Mouse (Mus musculus): ENCODE data around the gene Olfr1258. TPM values are rescaled to one million over a fixed set of nuclear protein-coding genes. Genes with fewer than 3 reads are reported as not detected.
"Not testable (repeated sequence)": the region's sequence is repeated elsewhere in the genome, so short reads cannot be mapped to it uniquely, and the experiment has no call there.

Olfr1258 gene
- not detected in 2 replicates for polyA plus RNA-seq (2015; fragmentation: Nextera tagmentation; extraction: Ambion mirVana)

- Histone ChIP-seq H3K4me1 (no peaks in the 10 kb centered on the region), H3K27me3 (replicated peaks) (no peaks in the 10 kb centered on the region), H3K27ac (replicated peaks) (no peak within 1 kb of the TSS), H3K4me3 (replicated peaks) (no peak within 1 kb of the TSS), H3K4me2 (no peak within 1 kb of the TSS), H3K36me3 (no peaks in the 10 kb centered on the region), H3K9ac (replicated peaks) (no peak within 1 kb of the TSS), H3K9me3 (replicated peaks) (no peaks in the 10 kb centered on the region)
- no peak for ATAC-seq (ENCODE audit: low FRiP score)
Observed at GRCm38 (mm10) chr2:89927009-89927408, at the start of gene Olfr1258. Olfr1258 (plus strand) TSS chr2:89927309.

GRCm38 (mm10) chr2:89878137-89878536 is 49.0 kb upstream of the Olfr1258 start, which contains the start of gene Olfr1257:
Olfr1257 (plus strand) TSS chr2:89878437.
- no peak within 1 kb of the TSS for H3K4me3 ChIP-seq (replicated peaks)
- H3K9ac ChIP-seq (replicated peaks): no peak within 1 kb of the TSS
- 93% methylated on average over 1 of the region's 1 CpGs for whole genome bisulfite sequencing
- H3K4me2 ChIP-seq: no peak within 1 kb of the TSS
- H3K4me1 ChIP-seq: no peaks in the 10 kb centered on the region
- H3K36me3 ChIP-seq: no peaks in the 10 kb centered on the region
- no peaks in the 10 kb centered on the region for H3K27me3 ChIP-seq (replicated peaks)
- no peak within 1 kb of the TSS for H3K27ac ChIP-seq (replicated peaks)
- H3K9me3 ChIP-seq (replicated peaks): no peaks in the 10 kb centered on the region
- ATAC-seq (ENCODE audit: low FRiP score): no peak

GRCm38 (mm10) chr2:89912616-89913015 is 14.5 kb upstream of the Olfr1258 start:
- not testable (repeated sequence) for H3K4me1 ChIP-seq; H3K4me3 ChIP-seq (replicated peaks); H3K9ac ChIP-seq (replicated peaks); H3K4me2 ChIP-seq; H3K27me3 ChIP-seq (replicated peaks); H3K9me3 ChIP-seq (replicated peaks); H3K36me3 ChIP-seq; H3K27ac ChIP-seq (replicated peaks); ATAC-seq (ENCODE audit: low FRiP score)
- WGBS: 91% methylated on average over 9 of the region's 9 CpGs

GRCm38 (mm10) chr2:89948564-89948963 is 21.5 kb downstream of the Olfr1258 start, which contains the start of gene Olfr1259:
Olfr1259 (minus strand) TSS chr2:89948664.
- H3K4me1 ChIP-seq: no peaks in the 10 kb centered on the region
- ATAC-seq (ENCODE audit: low FRiP score): no peak
- no peaks in the 10 kb centered on the region for H3K27me3 ChIP-seq (replicated peaks)
- H3K4me2 ChIP-seq: no peak within 1 kb of the TSS
- H3K9ac ChIP-seq (replicated peaks): no peak within 1 kb of the TSS
- H3K36me3 ChIP-seq: no peaks in the 10 kb centered on the region
- 90% methylated on average over 5 of the region's 5 CpGs for WGBS
- H3K4me3 ChIP-seq (replicated peaks): no peak within 1 kb of the TSS
- no peaks in the 10 kb centered on the region for H3K9me3 ChIP-seq (replicated peaks)
- H3K27ac ChIP-seq (replicated peaks): no peak within 1 kb of the TSS

- no peak within 1 kb of the TSS for H3K9ac ChIP-seq (replicated peaks)
- no peak within 1 kb of the TSS for H3K4me2 ChIP-seq
- no peaks in the 10 kb centered on the region for H3K36me3 ChIP-seq
- H3K27ac ChIP-seq (replicated peaks): no peak within 1 kb of the TSS
- no peaks in the 10 kb centered on the region for H3K9me3 ChIP-seq (replicated peaks)
- H3K4me1 ChIP-seq: no peaks in the 10 kb centered on the region
- H3K4me3 ChIP-seq (replicated peaks): no peak within 1 kb of the TSS
- H3K27me3 ChIP-seq (replicated peaks): no peaks in the 10 kb centered on the region
- 38% methylated on average over 2 of the region's 2 CpGs for WGBS
- ATAC-seq (ENCODE audit: low FRiP score): no peak
Observed at GRCm38 (mm10) chr2:89974184-89974583, 47.1 kb downstream of the Olfr1258 start, which contains the start of gene Olfr1260. Olfr1260 (plus strand) TSS chr2:89974340.

GRCm38 (mm10) chr2:89977709-89978108 is 50.6 kb downstream of the Olfr1258 start:
- H3K9me3 ChIP-seq (replicated peaks): no peaks in the 10 kb centered on the region
- no peak overlapping the region for H3K4me2 ChIP-seq
- H3K36me3 ChIP-seq: no peaks in the 10 kb centered on the region
- no peaks in the 10 kb centered on the region for H3K4me1 ChIP-seq
- no peaks in the 10 kb centered on the region for H3K27me3 ChIP-seq (replicated peaks)
- no peak overlapping the region for H3K4me3 ChIP-seq (replicated peaks)
- no peak overlapping the region for H3K27ac ChIP-seq (replicated peaks)
- WGBS: 94% methylated on average over 2 of the region's 2 CpGs
- ATAC-seq (ENCODE audit: low FRiP score): no peak
- no peak overlapping the region for H3K9ac ChIP-seq (replicated peaks)

Other genes with a start within 250 kb of the Olfr1258 start
- not detected in 2 replicates for gene Olfr1252, start 202.3 kb upstream of the Olfr1258 start, polyA plus RNA-seq (2015; fragmentation: Nextera tagmentation; extraction: Ambion mirVana)
- not detected in 2 replicates for gene Olfr1253, start 170.2 kb upstream of the Olfr1258 start, polyA plus RNA-seq (2015; fragmentation: Nextera tagmentation; extraction: Ambion mirVana)
- gene Olfr1254, start 133.7 kb upstream of the Olfr1258 start, polyA plus RNA-seq (2015; fragmentation: Nextera tagmentation; extraction: Ambion mirVana): not detected in 2 replicates
- gene Olfr1255, start 115.3 kb upstream of the Olfr1258 start, polyA plus RNA-seq (2015; fragmentation: Nextera tagmentation; extraction: Ambion mirVana): not detected in 2 replicates
- gene Olfr1256, start 85.8 kb upstream of the Olfr1258 start, polyA plus RNA-seq (2015; fragmentation: Nextera tagmentation; extraction: Ambion mirVana): not detected in 2 replicates
- gene Olfr48, start 79.1 kb upstream of the Olfr1258 start, polyA plus RNA-seq (2015; fragmentation: Nextera tagmentation; extraction: Ambion mirVana): 0.29 TPM in 1 of 2 replicates, not detected in the other
- not detected in 2 replicates for gene Olfr1257, start 48.9 kb upstream of the Olfr1258 start, polyA plus RNA-seq (2015; fragmentation: Nextera tagmentation; extraction: Ambion mirVana)
- gene Olfr1259, start 21.4 kb downstream of the Olfr1258 start, polyA plus RNA-seq (2015; fragmentation: Nextera tagmentation; extraction: Ambion mirVana): not detected in 2 replicates
- gene Olfr1260, start 47.0 kb downstream of the Olfr1258 start, polyA plus RNA-seq (2015; fragmentation: Nextera tagmentation; extraction: Ambion mirVana): not detected in 2 replicates
- gene Olfr1261, start 63.9 kb downstream of the Olfr1258 start, polyA plus RNA-seq (2015; fragmentation: Nextera tagmentation; extraction: Ambion mirVana): not detected in 2 replicates
- gene Olfr1262, start 72.8 kb downstream of the Olfr1258 start, polyA plus RNA-seq (2015; fragmentation: Nextera tagmentation; extraction: Ambion mirVana): not detected in 2 replicates
- not detected in 2 replicates for gene Olfr1263, start 84.8 kb downstream of the Olfr1258 start, polyA plus RNA-seq (2015; fragmentation: Nextera tagmentation; extraction: Ambion mirVana)
- not detected in 2 replicates for gene Olfr1264, start 98.3 kb downstream of the Olfr1258 start, polyA plus RNA-seq (2015; fragmentation: Nextera tagmentation; extraction: Ambion mirVana)
- gene Olfr1265, start 108.0 kb downstream of the Olfr1258 start, polyA plus RNA-seq (2015; fragmentation: Nextera tagmentation; extraction: Ambion mirVana): not detected in 2 replicates
- gene Olfr140, start 136.3 kb downstream of the Olfr1258 start, polyA plus RNA-seq (2015; fragmentation: Nextera tagmentation; extraction: Ambion mirVana): not detected in 2 replicates
- not detected in 2 replicates for gene Olfr1269, start 194.1 kb downstream of the Olfr1258 start, polyA plus RNA-seq (2015; fragmentation: Nextera tagmentation; extraction: Ambion mirVana)
- not detected in 2 replicates for gene Olfr32, start 215.0 kb downstream of the Olfr1258 start, polyA plus RNA-seq (2015; fragmentation: Nextera tagmentation; extraction: Ambion mirVana)
- not detected in 2 replicates for gene Olfr1270, start 225.8 kb downstream of the Olfr1258 start, polyA plus RNA-seq (2015; fragmentation: Nextera tagmentation; extraction: Ambion mirVana)

All from neural tube, embryonic 15.5 days (tissue).